Mouse (Mus musculus) liver, postnatal 0 days (tissue): Measurements from ENCODE around the gene Ccdc82. TPM values are rescaled to one million over a fixed set of nuclear protein-coding genes. Genes with fewer than 3 reads are reported as not detected.
A peak's percentile ranks its signal among the peaks of the same experiment; 100 is the strongest.

ENCODE experiments used
- ATAC-seq: fragments of 200-750 bp; cut with Nextera tagmentation; 2 replicates; pipeline ENCODE4 v1.8.0; 2017; ENCODE audit warnings: mild to moderate bottlenecking, moderate library complexity
- DNase-seq: peaks from one replicate; pipeline ENCODE4 v3.0.0-alpha.2; 2016
- H3K27ac ChIP-seq: fragments of 300-500 bp; sonication (generic); 2 replicates; pipeline ENCODE4 v1.5.1; 2014; ENCODE audit warnings: antibody characterized with exemption, moderate library complexity, mild to moderate bottlenecking, low read depth
- H3K27me3 ChIP-seq: fragments of 300-500 bp; sonication (generic); 2 replicates; pipeline ENCODE4 v1.6.1; 2014; ENCODE audit warnings: low read length, control low read depth, mixed read lengths; ENCODE audit not compliant: insufficient read depth
- H3K36me3 ChIP-seq: fragments of 300-500 bp; sonication (generic); replicated peaks from 2 replicates; pipeline ENCODE4 v1.6.1; 2014; ENCODE audit warnings: mild to moderate bottlenecking, control low read depth, low read length, moderate library complexity, mixed read lengths; ENCODE audit not compliant: insufficient read depth
- H3K4me1 ChIP-seq: fragments of 300-500 bp; sonication (generic); 2 replicates; pipeline ENCODE4 v1.6.1; 2014; ENCODE audit warnings: antibody characterized with exemption, mild to moderate bottlenecking, control low read depth; ENCODE audit not compliant: insufficient read depth
- H3K4me2 ChIP-seq: fragments of 300-500 bp; sonication (generic); 2 replicates; pipeline ENCODE4 v1.6.1; 2014; ENCODE audit warnings: low read depth, mild to moderate bottlenecking, low read length, moderate library complexity, mixed read lengths
- H3K4me3 ChIP-seq: fragments of 300-500 bp; sonication (generic); 2 replicates; pipeline ENCODE4 v1.5.1; 2014; ENCODE audit warnings: low read depth, low read length
- H3K9ac ChIP-seq: fragments of 300-500 bp; sonication (generic); replicated peaks from 2 replicates; pipeline ENCODE4 v1.6.1; 2014; ENCODE audit warnings: mild to moderate bottlenecking, moderate library complexity
- H3K9me3 ChIP-seq: fragments of 300-500 bp; sonication (generic); 2 replicates; pipeline ENCODE4 v1.6.1; 2016; ENCODE audit warnings: mild to moderate bottlenecking, control low read depth, low read length, mixed read lengths
- CTCF ChIP-seq: sonication (generic); IDR thresholded peaks from 2 replicates; pipeline ENCODE4 v1.5.1; 2016; ENCODE audit warnings: antibody characterized with exemption, low read depth
- EP300 ChIP-seq: IDR thresholded peaks from 2 replicates; pipeline ENCODE4 v1.6.1; 2016; ENCODE audit warnings: antibody characterized with exemption, low read depth, mild to moderate bottlenecking
- WGBS: fragments of 180-500 bp; shearing (Covaris S2); extraction: QIAGEN DNeasy Blood & Tissue Kit; methylation state at CpG from one replicate; pipeline ENCODE4 v1.1.7; 2014; ENCODE audit not compliant: insufficient replicate concordance; 5-methylcytosine and 5-hydroxymethylcytosine counted together
- polyA plus RNA-seq: library from polyadenylated mRNA; unstranded; fragments of >200 nt; fragmentation: Nextera tagmentation; extraction: Ambion mirVana; gene quantifications from 2 replicates; pipeline ENCODE4 v1.2.1, GENCODE M21; 2015

Ccdc82 gene
- polyA plus RNA-seq, 1 experiment from 2014 or later = 4.7 TPM

GRCm38 (mm10) chr9:13319566-13319965, 72.8 kb downstream of the Ccdc82 start:
- no peaks in the 10 kb centered on the region for H3K4me1 ChIP-seq
- DNase-seq (no peak), ATAC-seq (no peak)
- no peak overlapping the region for H3K4me3 ChIP-seq
- H3K36me3 ChIP-seq = no peaks in the 10 kb centered on the region
- no peak overlapping the region for H3K4me2 ChIP-seq
- no peak overlapping the region for H3K9ac ChIP-seq
- no peaks in the 10 kb centered on the region for H3K27me3 ChIP-seq
- H3K9me3 ChIP-seq = no peaks in the 10 kb centered on the region
- 76% methylated on average over 2 of the region's 2 CpGs for WGBS
- TF ChIP-seq EP300 (no peak), CTCF (no peak)
- H3K27ac ChIP-seq = no peak overlapping the region

- no peaks in the 10 kb centered on the region for H3K27me3 ChIP-seq
- no peak overlapping the region for H3K4me3 ChIP-seq
- no peaks in the 10 kb centered on the region for H3K4me1 ChIP-seq
- no peaks in the 10 kb centered on the region for H3K9me3 ChIP-seq
- H3K4me2 ChIP-seq = no peak overlapping the region
- DNase-seq (no peak), ATAC-seq (no peak)
- no peak overlapping the region for H3K27ac ChIP-seq
- no peak overlapping the region for H3K9ac ChIP-seq
- H3K36me3 ChIP-seq = no peaks in the 10 kb centered on the region
- 67% methylated on average over 5 of the region's 5 CpGs for WGBS
- TF ChIP-seq CTCF (no peak), EP300 (no peak)
Measured at GRCm38 (mm10) chr9:13320800-13321364, 74.1 kb downstream of the Ccdc82 start.

- H3K36me3 ChIP-seq = no peaks in the 10 kb centered on the region
- no peak overlapping the region for H3K4me2 ChIP-seq
- no peak for DNase-seq
- 0 out of 2 replicates have a peak overlapping the region, but pooled peaks have one; percentile 16 for H3K27ac ChIP-seq
- no peaks in the 10 kb centered on the region for H3K27me3 ChIP-seq
- no peak for ATAC-seq
- H3K9me3 ChIP-seq = no peaks in the 10 kb centered on the region
- H3K4me1 ChIP-seq = no peaks in the 10 kb centered on the region
- H3K4me3 ChIP-seq = no peak overlapping the region
- no peak for TF ChIP-seq EP300
- TF ChIP-seq CTCF = no peak
- H3K9ac ChIP-seq = no peak overlapping the region
- WGBS = 58% methylated on average over 2 of the region's 2 CpGs
Measured at GRCm38 (mm10) chr9:13323074-13323473, 76.3 kb downstream of the Ccdc82 start.

GRCm38 (mm10) chr9:13323612-13324011, 76.9 kb downstream of the Ccdc82 start:
- H3K4me2 ChIP-seq = no peak overlapping the region
- no peak overlapping the region for H3K9ac ChIP-seq
- ATAC-seq (no peak), DNase-seq (no peak)
- TF ChIP-seq EP300 (no peak), CTCF (no peak)
- no peaks in the 10 kb centered on the region for H3K4me1 ChIP-seq
- H3K27ac ChIP-seq = no peak overlapping the region
- no peaks in the 10 kb centered on the region for H3K9me3 ChIP-seq
- 19% methylated on average over 1 of the region's 1 CpGs for WGBS
- H3K27me3 ChIP-seq = no peaks in the 10 kb centered on the region
- no peak overlapping the region for H3K4me3 ChIP-seq
- H3K36me3 ChIP-seq = no peaks in the 10 kb centered on the region

Other genes with a start within 250 kb of the Ccdc82 start
- gene Jrkl, start 1.1 kb upstream of the Ccdc82 start, polyA plus RNA-seq = 1.9 and 2.1 TPM in 2 replicates
- 1.3 and 1.6 TPM in 2 replicates for gene Maml2, start 51.0 kb downstream of the Ccdc82 start, polyA plus RNA-seq
- gene Gm17571, start 199.8 kb downstream of the Ccdc82 start, polyA plus RNA-seq = not detected in 2 replicates